Mouse (Mus musculus): ENCODE measurements at regions not wholly inside any gene's neighbourhood (a gene's known extent, or its start where the extent isn't known, plus 50 kb on each side); places are given as distances from the start of the nearest gene placed in this dataset.

- TF ChIP-seq CTCF (IDR thresholded peaks at IDR 0.05; ENCODE audit: extremely low read depth, insufficient read length, insufficient replicate concordance, low read depth, low read length) (no peak), POLR2A (IDR thresholded peaks at IDR 0.05; ENCODE audit: low read depth, low read length) (no peak)
Measured at GRCm38 (mm10) chr12:90923148-90923547, 184.9 kb upstream of the Dio2 start.
